16 mouse cellular contexts compared by ENCODE assay signal in genomic region chr17:25624446-25625119, GRCm38 (mm10). TPM values are rescaled to one million over a fixed set of nuclear protein-coding genes. Genes with fewer than 3 reads are reported as not detected.
A peak's percentile ranks its signal among the peaks of the same experiment; 100 is the strongest.
DNase-seq lines count a peak whose midpoint lies in the region; ATAC-seq and TF ChIP-seq lines count a peak whose summit lies in the region.
"Had no signal": no experiment of that assay in that cellular context is flagged by ENCODE, and none has a peak within 500 bp of the region (broad histone marks: within the 10 kb centered on the region; RNA-seq: fewer than 3 reads in every experiment).

No protein-coding gene starts in this region.

- WGBS in forebrain, embryonic 10.5 days, result 54% methylated on average over 13 of the region's 13 CpGs
- 59% methylated on average over 13 of the region's 13 CpGs for WGBS in forebrain, embryonic 16.5 days
- 43% methylated on average over 13 of the region's 13 CpGs for WGBS in embryonic facial prominence, embryonic 13.5 days
- 24% methylated on average over 13 of the region's 13 CpGs for WGBS in midbrain, embryonic 13.5 days

- no peak for ATAC-seq in forebrain, embryonic 16.5 days
- no peak for ATAC-seq in embryonic facial prominence, embryonic 13.5 days (ENCODE audit: insufficient number of reproducible peaks, insufficient read depth, low FRiP score, low TSS enrichment, low read depth)
- ATAC-seq in midbrain, embryonic 13.5 days, result peak; percentile 67; the same call in 1 of the 2 replicates
- no peak for ATAC-seq in CD4-positive, CD25-positive, alpha-beta regulatory T cell, adult 4 months
- ATAC-seq: intestine, embryonic 15.5 days had no signal

- H3K4me3 ChIP-seq in forebrain, embryonic 10.5 days, result no peak overlapping the region
- no peak overlapping the region for H3K4me3 ChIP-seq in forebrain, embryonic 16.5 days (replicated peaks; ENCODE audit: low read length)
- H3K4me3 ChIP-seq in left cerebral cortex, adult 2 months, result 0 out of 2 replicates have a peak overlapping the region, but pooled peaks have one; percentile 9
- no peak overlapping the region for H3K4me3 ChIP-seq in embryonic facial prominence, embryonic 13.5 days
- H3K4me3 ChIP-seq in midbrain, embryonic 13.5 days (replicated peaks), result no peak overlapping the region
- H3K4me3 ChIP-seq: intestine, embryonic 15.5 days; myocyte had no signal

- peaks cover 46% of the 10 kb centered on the region for H3K4me1 ChIP-seq in forebrain, embryonic 10.5 days
- peaks cover 16% of the 10 kb centered on the region for H3K4me1 ChIP-seq in forebrain, embryonic 16.5 days (replicated peaks; ENCODE audit: control insufficient read depth, insufficient read depth, low read length)
- peaks cover 43% of the 10 kb centered on the region for H3K4me1 ChIP-seq in embryonic facial prominence, embryonic 13.5 days
- H3K4me1 ChIP-seq in midbrain, embryonic 13.5 days (replicated peaks), result peaks cover 34% of the 10 kb centered on the region
- H3K4me1 ChIP-seq: intestine, embryonic 15.5 days had no signal

- peak overlapping the region; percentile 66 for H3K27ac ChIP-seq in forebrain, embryonic 10.5 days
- H3K27ac ChIP-seq in forebrain, embryonic 16.5 days (ENCODE audit: low read length), result no peak overlapping the region; the same call in 1 of the 2 replicates
- peak overlapping the region; percentile 93 for H3K27ac ChIP-seq in left cerebral cortex, adult 2 months
- no peak overlapping the region; the same call in 1 of the 2 replicates for H3K27ac ChIP-seq in embryonic facial prominence, embryonic 13.5 days
- no peak overlapping the region for H3K27ac ChIP-seq in midbrain, embryonic 13.5 days
- H3K27ac ChIP-seq: intestine, embryonic 15.5 days had no signal

- peaks cover 6% of the 10 kb centered on the region; the same call in 1 of the 2 replicates for H3K9me3 ChIP-seq in forebrain, embryonic 10.5 days
- H3K9me3 ChIP-seq in forebrain, embryonic 16.5 days (ENCODE audit: control insufficient read depth, low read length), result no peaks in the 10 kb centered on the region
- H3K9me3 ChIP-seq in embryonic facial prominence, embryonic 13.5 days, result no peaks in the 10 kb centered on the region
- no peaks in the 10 kb centered on the region for H3K9me3 ChIP-seq in midbrain, embryonic 13.5 days
- H3K9me3 ChIP-seq: intestine, embryonic 15.5 days had no signal

- peaks cover 22% of the 10 kb centered on the region for H3K36me3 ChIP-seq in forebrain, embryonic 10.5 days (replicated peaks)
- no peaks in the 10 kb centered on the region for H3K36me3 ChIP-seq in forebrain, embryonic 16.5 days (ENCODE audit: control insufficient read depth, insufficient read depth)
- 0 out of 2 replicates have a peak, but pooled peaks cover 8% of the 10 kb centered on the region for H3K36me3 ChIP-seq in embryonic facial prominence, embryonic 13.5 days
- H3K36me3 ChIP-seq in midbrain, embryonic 13.5 days, result no peaks in the 10 kb centered on the region
- H3K36me3 ChIP-seq: intestine, embryonic 15.5 days had no signal

- DNase-seq in forebrain, embryonic 10.5 days (ENCODE audit: extremely low spot score, low spot score), result no peak
- no peak for DNase-seq in left cerebral cortex, adult 2 months (ENCODE audit: extremely low spot score in 1 of 2, low spot score in 2 of 2)
- no peak for DNase-seq in left cerebral cortex, postnatal 10 days (ENCODE audit: extremely low spot score in 1 of 2, low spot score in 2 of 2)
- DNase-seq in adipocyte (ENCODE audit: low spot score), result no peak
- DNase-seq: adrenal gland, postnatal 25 days; cerebellum, postnatal 10 days; heart, adult 11 months; thymus, postnatal 4 days had no signal

- intact Hi-C loops in left cerebral cortex, adult 2 months (cut with DNase I), result loop anchor here (1.0 kb wide), 1 partner anchor 68 kb away; no protein-coding TSS in a partner anchor
- intact Hi-C loops in left cerebral cortex, postnatal 10 days (cut with DNase I), result loop anchor here (5.0 kb wide), 1 partner anchor 52 kb away; the partner anchor contains the start of gene Sox8

- no peak overlapping the region for H3K4me2 ChIP-seq in forebrain, embryonic 16.5 days (ENCODE audit: low read length)
- no peak overlapping the region for H3K4me2 ChIP-seq in embryonic facial prominence, embryonic 13.5 days
- no peak overlapping the region for H3K4me2 ChIP-seq in midbrain, embryonic 13.5 days (replicated peaks)
- H3K4me2 ChIP-seq: intestine, embryonic 15.5 days; liver, embryonic 11.5 days had no signal

- H3K9ac ChIP-seq in forebrain, embryonic 16.5 days (replicated peaks; ENCODE audit: low read depth, low read length), result no peak overlapping the region
- H3K9ac ChIP-seq in embryonic facial prominence, embryonic 13.5 days, result peak overlapping the region; percentile 1; the same call in 1 of the 2 replicates
- 0 out of 2 replicates have a peak overlapping the region, but pooled peaks have one; percentile 10 for H3K9ac ChIP-seq in midbrain, embryonic 13.5 days (replicated peaks)
- H3K9ac ChIP-seq: intestine, embryonic 15.5 days had no signal

- no peak for TF ChIP-seq CTCF in left cerebral cortex, adult 2 months (IDR thresholded peaks at IDR 0.05)

- no peaks in the 10 kb centered on the region for H3K27me3 ChIP-seq in forebrain, embryonic 10.5 days (ENCODE audit: poor library complexity, severe bottlenecking)
- H3K27me3 ChIP-seq in forebrain, embryonic 16.5 days (replicated peaks; ENCODE audit: control insufficient read depth, insufficient read depth, low read length), result no peaks in the 10 kb centered on the region
- no peaks in the 10 kb centered on the region for H3K27me3 ChIP-seq in embryonic facial prominence, embryonic 13.5 days
- no peaks in the 10 kb centered on the region for H3K27me3 ChIP-seq in midbrain, embryonic 13.5 days
- H3K27me3 ChIP-seq: intestine, embryonic 15.5 days had no signal

RNA-seq across cellular contexts. Expression of gene Lmf1, which starts 45.7 kb away (rescaled TPM):
- polyA plus RNA-seq in forebrain, embryonic 10.5 days (2016; fragmentation: Nextera tagmentation; extraction: Ambion mirVana), result 22.0 and 24.0 TPM in 2 replicates
- 18.3 and 19.4 TPM in 2 replicates for polyA plus RNA-seq in forebrain, embryonic 16.5 days (2015; fragmentation: Nextera tagmentation; extraction: Ambion mirVana)
- 10 to 100 TPM; 22.0 to 25.4 TPM for total RNA-seq in left cerebral cortex, adult 2 months (2021)
- 10 to 100 TPM; 22.2 to 23.4 TPM for total RNA-seq in left cerebral cortex, postnatal 10 days (2021)
- 28.7 and 33.8 TPM in 2 replicates for polyA plus RNA-seq in embryonic facial prominence, embryonic 13.5 days (2015; fragmentation: Nextera tagmentation; extraction: Ambion mirVana)
- 20.6 and 22.9 TPM in 2 replicates for polyA plus RNA-seq in midbrain, embryonic 13.5 days (2015; fragmentation: Nextera tagmentation; extraction: Ambion mirVana)
- polyA plus RNA-seq in CD4-positive, CD25-positive, alpha-beta regulatory T cell, adult 4 months (2017; shearing (Covaris generic)), result 10 to 100 TPM; 22.0 to 26.0 TPM

RNA-seq across cellular contexts. Expression of gene Sox8, which starts 54.1 kb away (rescaled TPM):
- 10.9 and 12.1 TPM in 2 replicates for polyA plus RNA-seq in forebrain, embryonic 10.5 days (2016; fragmentation: Nextera tagmentation; extraction: Ambion mirVana)
- polyA plus RNA-seq in forebrain, embryonic 16.5 days (2015; fragmentation: Nextera tagmentation; extraction: Ambion mirVana), result 26.1 and 26.8 TPM in 2 replicates
- 10 to 100 TPM; 55.3 to 66.9 TPM for total RNA-seq in left cerebral cortex, adult 2 months (2021)
- total RNA-seq in left cerebral cortex, postnatal 10 days (2021), result 10 to 100 TPM; 45.3 to 56.2 TPM
- polyA plus RNA-seq in embryonic facial prominence, embryonic 13.5 days (2015; fragmentation: Nextera tagmentation; extraction: Ambion mirVana), result 9.1 and 11.1 TPM in 2 replicates
- 5.2 and 7.9 TPM in 2 replicates for polyA plus RNA-seq in midbrain, embryonic 13.5 days (2015; fragmentation: Nextera tagmentation; extraction: Ambion mirVana)
- polyA plus RNA-seq in CD4-positive, CD25-positive, alpha-beta regulatory T cell, adult 4 months (2017; shearing (Covaris generic)), result not detected
- total RNA-seq: megakaryocyte progenitor cell, adult 5-6 weeks had no signal

Comparison
In these comparisons a context has a peak if more than half of its experiments do, and no peak if none do; other contexts are left out.
1. H3K27ac ChIP-seq: peak in forebrain, embryonic 10.5 days (single experiment) and left cerebral cortex, adult 2 months (single experiment); none in forebrain, embryonic 16.5 days (single experiment), embryonic facial prominence, embryonic 13.5 days (single experiment) and midbrain, embryonic 13.5 days (single experiment).